Mouse (Mus musculus) testis, postnatal 14 days (tissue): ENCODE results near the gene Zfp398.

ENCODE experiments used
- DNase-seq: peaks from one replicate; pipeline ENCODE4 v3.0.0; 2021; ENCODE audit warnings: low spot score

Gene Zfp398

DNA sequence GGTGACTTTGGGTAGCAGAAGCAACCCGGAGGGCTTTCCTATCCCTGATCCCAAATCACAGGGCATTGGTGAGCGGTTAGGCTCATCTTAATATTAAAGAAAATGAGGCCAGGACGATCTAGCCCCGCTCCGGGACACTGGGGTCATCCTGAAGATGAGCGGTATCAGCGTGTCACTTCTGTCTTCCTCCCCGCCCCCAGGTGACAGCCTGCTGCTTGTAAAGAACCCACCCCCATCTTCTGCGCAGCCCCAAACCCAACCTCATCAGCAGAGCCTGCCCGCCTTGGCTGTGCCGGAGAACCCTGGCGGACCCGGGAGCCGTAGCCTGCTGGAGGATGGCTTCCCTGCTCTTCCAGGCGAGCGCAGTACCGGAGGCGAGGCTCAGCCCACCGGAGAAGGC is 68.9 kb downstream of the Zfp398 start:
- DNase-seq, result no peak

DNA sequence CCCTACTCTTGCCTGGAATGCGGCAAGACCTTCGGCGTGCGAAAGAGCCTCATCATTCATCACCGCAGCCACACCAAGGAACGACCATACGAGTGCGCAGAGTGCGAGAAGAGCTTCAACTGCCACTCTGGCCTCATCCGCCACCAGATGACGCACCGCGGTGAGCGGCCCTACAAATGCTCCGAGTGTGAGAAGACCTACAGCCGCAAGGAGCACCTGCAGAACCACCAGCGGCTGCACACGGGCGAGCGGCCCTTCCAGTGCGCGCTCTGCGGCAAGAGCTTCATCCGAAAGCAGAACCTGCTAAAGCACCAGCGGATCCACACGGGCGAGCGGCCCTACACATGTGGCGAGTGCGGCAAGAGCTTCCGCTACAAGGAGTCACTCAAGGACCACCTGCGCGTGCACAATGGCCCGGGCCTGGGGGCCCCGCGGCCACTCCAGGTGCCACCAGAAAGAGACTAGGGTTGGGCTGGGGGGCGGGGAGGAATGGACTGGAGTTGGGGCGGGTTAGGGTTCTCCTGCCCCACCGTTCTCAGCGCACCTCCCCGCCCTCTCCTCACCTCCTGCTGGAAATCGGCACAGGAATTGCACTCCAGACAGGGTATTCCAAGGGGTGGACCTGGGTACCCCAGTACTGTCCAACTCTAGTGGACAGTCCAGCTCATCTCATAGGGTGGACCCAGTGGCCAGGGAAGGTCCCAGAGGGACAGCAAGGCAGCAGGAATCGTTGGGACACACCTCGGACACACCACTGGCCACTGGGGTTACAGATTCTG is 69.6 kb downstream of the Zfp398 start:
- no peak for DNase-seq

DNA sequence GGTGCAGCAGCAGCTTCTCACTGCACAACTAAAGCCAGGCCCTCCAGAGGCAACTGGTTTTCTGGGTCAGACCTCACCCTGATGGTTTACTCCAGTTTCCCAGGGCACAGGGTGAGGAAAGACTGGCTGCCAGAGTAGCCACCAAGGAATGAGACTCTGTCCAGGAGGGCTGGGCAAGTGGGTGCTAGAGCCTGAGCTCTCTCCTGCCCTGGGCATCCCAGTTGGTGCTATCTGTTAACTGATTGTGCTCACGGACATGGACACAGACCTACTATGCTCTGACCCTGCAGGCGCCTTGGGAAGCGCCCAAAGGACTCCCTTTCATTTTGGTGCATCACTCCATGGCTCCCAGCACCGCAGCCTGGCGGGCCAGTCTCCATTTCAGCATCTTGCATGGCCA is 70.9 kb downstream of the Zfp398 start:
- DNase-seq, result no peak

DNA sequence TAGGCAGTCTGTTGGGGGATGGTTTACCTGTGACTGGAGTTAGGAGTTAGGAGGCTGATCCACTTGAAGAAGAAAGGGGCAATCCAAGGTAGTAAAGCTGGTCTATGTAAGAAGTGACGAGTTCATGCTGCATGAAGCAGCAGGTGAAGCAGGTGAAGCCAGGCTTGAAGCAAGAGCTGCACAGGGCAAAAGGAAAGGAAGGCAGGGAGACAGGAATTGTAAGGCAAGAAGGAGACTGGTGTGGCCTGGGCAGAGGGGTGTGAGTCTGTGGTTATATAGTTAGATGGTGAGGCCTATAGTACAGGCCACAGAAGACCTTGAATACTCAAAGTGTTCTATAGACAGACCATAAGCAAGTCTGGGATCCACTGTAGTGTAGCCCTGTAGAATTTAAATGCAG is 73.5 kb downstream of the Zfp398 start:
- DNase-seq, result no peak

DNA sequence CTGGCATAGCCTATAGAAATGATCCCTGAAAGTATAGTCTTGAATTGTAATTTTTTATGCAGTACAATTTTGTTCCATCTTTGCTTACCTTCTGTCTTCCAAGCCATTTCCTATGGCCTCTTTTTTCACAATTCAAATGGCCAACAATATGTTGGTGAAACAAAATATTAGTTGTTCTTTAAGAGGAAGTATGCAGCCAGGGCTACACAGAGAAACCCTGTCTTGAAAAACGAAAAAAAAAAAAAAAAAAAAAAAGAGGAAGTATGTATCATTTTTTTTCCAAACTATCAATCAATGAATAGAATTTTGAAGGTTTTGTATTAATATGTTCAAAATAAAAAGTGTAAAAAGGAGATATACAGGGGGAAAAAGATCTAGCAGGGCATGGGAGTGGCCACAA is 76.2 kb downstream of the Zfp398 start:
- DNase-seq, result no peak

DNA sequence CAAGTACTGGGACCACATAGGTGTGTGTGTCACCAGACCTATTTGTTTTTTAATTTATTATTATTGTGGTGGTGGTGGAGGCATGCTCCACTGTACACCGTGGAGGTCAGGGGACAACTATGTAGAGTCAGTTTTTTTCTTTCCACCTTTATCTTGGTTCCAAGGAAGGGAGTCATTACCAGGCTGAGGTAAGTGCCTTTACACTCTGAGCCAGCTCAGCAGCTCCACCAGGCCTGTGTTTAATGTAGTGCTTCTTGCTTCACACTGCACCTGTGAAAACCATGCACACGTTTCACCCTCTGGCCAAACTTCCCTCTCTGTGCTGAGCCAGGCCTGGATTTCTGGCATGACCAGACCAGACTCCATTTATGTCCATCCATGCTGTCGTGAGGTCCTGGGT is 77.5 kb downstream of the Zfp398 start:
- no peak for DNase-seq

DNA sequence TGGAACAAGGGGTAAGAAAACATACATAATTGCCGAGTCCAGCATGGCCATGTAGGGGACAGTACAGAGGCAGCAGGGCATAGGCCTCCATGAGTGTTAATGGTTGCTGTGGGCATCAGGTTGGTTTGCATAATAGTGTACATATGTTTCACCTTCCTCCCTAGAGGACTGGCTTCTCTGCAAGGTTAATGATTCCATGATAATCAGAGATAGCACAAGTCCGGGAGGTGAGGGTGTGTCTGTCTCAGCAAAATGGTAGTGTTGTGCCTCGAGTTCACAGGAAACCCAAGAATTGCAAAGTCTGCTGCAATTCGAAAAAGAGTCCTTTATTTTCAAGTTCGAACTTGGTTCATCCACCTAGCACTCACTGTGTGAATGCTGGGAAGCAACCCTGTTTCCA is 81.6 kb downstream of the Zfp398 start:
- DNase-seq, result no peak

DNA sequence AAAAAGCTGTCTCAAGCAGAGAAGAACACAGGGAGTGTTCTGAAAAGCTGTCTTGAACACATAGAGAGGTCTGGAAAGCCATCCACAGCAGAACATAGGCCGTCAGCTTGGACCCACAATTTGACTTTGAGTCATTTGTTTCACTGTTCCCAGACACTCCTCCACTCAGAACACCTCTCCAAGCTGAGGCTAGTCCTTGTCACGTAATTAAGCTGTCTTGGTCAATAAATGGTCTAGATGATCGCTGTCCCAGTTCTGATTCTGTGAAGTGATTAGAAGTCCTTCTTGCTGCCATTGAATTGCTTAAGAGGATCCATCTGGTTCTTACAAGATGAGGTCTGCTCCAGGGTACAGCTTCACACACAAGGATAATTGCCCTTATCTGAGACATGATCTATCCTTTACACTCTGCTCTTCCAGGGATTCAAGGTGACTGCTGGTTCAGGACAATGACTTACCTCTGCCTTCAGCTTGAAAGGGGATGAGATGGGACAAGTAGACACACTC is 83.4 kb downstream of the Zfp398 start:
- DNase-seq, result no peak

DNA sequence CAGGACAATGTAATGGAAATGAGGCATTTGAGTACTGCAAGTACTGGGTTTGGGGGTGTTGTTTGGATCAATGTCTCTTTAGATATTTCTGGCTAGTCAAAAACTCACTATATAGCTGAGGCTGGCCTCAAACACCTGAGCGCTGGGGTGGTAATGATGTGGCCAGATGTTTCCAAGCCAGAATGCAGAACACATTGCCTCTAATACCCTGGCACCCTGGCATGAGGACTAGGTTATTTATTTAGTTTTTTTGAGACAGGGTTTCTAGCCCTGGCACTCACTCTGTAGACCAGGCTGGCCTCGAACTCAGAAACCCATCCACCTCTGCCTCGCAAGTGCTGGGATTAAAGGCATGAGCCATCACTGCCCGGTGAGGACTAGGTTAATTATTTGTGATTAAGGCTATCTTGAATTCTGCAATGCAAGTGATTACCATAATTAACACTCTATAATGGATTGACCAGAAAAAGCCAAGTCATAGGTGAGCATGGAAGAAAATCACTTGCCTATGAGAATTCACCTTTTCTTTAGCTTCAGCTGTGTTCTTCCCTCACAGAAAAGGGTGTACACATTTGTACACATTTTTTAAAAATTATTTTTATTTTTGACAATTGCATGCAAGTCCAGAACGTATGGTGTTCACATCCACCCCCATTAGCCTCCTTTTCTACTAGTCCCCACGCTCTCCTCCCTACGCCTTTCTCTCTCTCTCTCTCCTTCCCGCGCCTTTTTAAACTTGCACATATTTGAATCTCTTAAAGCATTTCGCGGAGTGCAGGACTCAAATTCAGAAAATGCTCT is 84.4 kb downstream of the Zfp398 start:
- no peak for DNase-seq

DNA sequence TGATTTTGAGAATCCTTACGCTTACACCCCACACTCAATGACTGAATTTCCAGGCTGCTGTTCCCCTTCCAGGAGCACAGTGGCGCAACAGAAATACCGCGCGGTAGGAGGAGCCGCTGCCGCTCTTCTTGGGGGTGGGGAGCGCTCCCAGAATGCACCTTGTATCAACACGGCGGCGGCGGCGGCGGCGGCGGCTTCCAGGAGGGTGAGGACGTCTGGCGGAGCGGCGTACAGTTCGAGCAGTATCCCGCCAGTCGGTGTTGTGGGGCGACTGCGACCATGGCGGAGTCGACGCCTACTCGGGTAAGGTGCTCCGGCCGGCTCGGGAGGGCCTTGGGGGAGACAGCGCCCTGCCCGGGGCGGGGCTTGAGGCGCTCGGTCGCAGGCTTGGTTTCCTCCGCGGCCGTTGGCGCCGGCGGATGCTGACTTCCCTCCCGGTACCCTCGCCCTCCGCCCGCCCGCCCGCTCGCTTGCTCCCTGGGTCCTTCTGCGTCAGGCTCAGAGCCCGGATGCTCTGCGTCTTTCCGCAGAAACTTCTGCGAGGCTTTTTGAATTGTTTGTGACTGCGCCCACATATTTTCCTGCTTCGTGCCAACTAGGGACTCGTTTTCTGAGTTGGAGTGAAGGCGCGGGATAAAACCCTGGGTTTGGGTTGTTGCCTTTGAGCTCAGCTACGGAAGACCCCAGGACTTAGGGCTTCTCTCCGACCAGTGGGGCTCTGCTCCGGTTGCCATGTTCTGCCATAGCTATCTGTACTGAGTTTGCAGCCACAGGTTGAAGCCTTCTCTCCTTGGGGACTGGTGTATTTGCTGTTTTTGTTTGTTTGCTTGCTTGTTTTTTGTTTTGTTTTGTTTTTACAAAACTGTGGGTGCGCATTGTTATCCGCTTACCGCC is 85.2 kb downstream of the Zfp398 start, which contains the start of gene Zfp212:
Zfp212 (plus strand) TSS at position 30 of the 894 bp plus-strand sequence.
- peak; percentile 88 for DNase-seq
